Mouse (Mus musculus) hindbrain, embryonic 16.5 days (tissue): Measurements from ENCODE around the gene Brca2. TPM values are rescaled to one million over a fixed set of nuclear protein-coding genes. Genes with fewer than 3 reads are reported as not detected.

Experiments
- ATAC-seq: fragments of 200-750 bp; cut with Nextera tagmentation; 2 replicates; pipeline ENCODE4 v1.8.0; 2017; ENCODE audit warnings: moderate TSS enrichment, moderate library complexity
- H3K27ac ChIP-seq: fragments of 300-500 bp; sonication (generic); 2 replicates; pipeline ENCODE4 v1.5.1; 2014; ENCODE audit warnings: low read depth, mild to moderate bottlenecking, control low read depth, low read length, moderate library complexity
- H3K27me3 ChIP-seq: fragments of 300-500 bp; sonication (generic); replicated peaks from 2 replicates; pipeline ENCODE4 v1.6.1; 2014; ENCODE audit warnings: low read length; ENCODE audit not compliant: control insufficient read depth, insufficient read depth
- H3K36me3 ChIP-seq: fragments of 300-500 bp; sonication (generic); 2 replicates; pipeline ENCODE4 v1.6.1; 2014; ENCODE audit warnings: mild to moderate bottlenecking, low read length, moderate library complexity, mixed read lengths; ENCODE audit not compliant: control insufficient read depth, insufficient read depth
- H3K4me1 ChIP-seq: fragments of 300-500 bp; sonication (generic); 2 replicates; pipeline ENCODE4 v1.6.1; 2014; ENCODE audit warnings: low read depth, low read length; ENCODE audit not compliant: control insufficient read depth, insufficient read depth
- H3K4me2 ChIP-seq: fragments of 300-500 bp; sonication (generic); 2 replicates; pipeline ENCODE4 v1.6.1; 2014; ENCODE audit warnings: mild to moderate bottlenecking, low read length, control low read depth, moderate library complexity
- H3K4me3 ChIP-seq: fragments of 300-500 bp; sonication (generic); 2 replicates; pipeline ENCODE4 v1.5.1; 2014; ENCODE audit warnings: mild to moderate bottlenecking, low read length, control low read depth, moderate library complexity
- H3K9ac ChIP-seq: fragments of 300-500 bp; sonication (generic); 2 replicates; pipeline ENCODE4 v1.6.1; 2014; ENCODE audit warnings: low read depth, mild to moderate bottlenecking, control low read depth, low read length, moderate library complexity
- H3K9me3 ChIP-seq: fragments of 300-500 bp; sonication (generic); 2 replicates; pipeline ENCODE4 v1.6.1; 2014; ENCODE audit warnings: mild to moderate bottlenecking, low read length, moderate library complexity; ENCODE audit not compliant: control insufficient read depth
- WGBS: fragments of 180-500 bp; shearing (Covaris S2); extraction: QIAGEN DNeasy Blood & Tissue Kit; methylation state at CpG from one replicate; pipeline ENCODE4 v1.1.7; 2014; 5-methylcytosine and 5-hydroxymethylcytosine counted together
- polyA plus RNA-seq: library from polyadenylated mRNA; unstranded; fragments of >200 nt; fragmentation: Nextera tagmentation; extraction: Ambion mirVana; gene quantifications from 2 replicates; pipeline ENCODE4 v1.2.1, GENCODE M21; 2015

Gene Brca2
- polyA plus RNA-seq, 1 experiment from 2014 or later, result 11.4 TPM

GRCm38 (mm10) chr5:150574403-150574802 lies 52.0 kb downstream of the Brca2 start:
- WGBS, result 94% methylated on average over 3 of the region's 3 CpGs
- Histone ChIP-seq H3K27ac (no peak overlapping the region), H3K27me3 (no peaks in the 10 kb centered on the region), H3K9ac (no peak overlapping the region), H3K9me3 (no peaks in the 10 kb centered on the region), H3K4me3 (no peak overlapping the region), H3K4me1 (no peaks in the 10 kb centered on the region), H3K4me2 (no peak overlapping the region), H3K36me3 (peaks cover 11% of the 10 kb centered on the region)
- no peak for ATAC-seq

GRCm38 (mm10) chr5:150574885-150575284 lies 52.5 kb downstream of the Brca2 start:
- H3K27ac ChIP-seq, result no peak overlapping the region
- no peaks in the 10 kb centered on the region for H3K9me3 ChIP-seq
- H3K4me1 ChIP-seq, result no peaks in the 10 kb centered on the region
- H3K9ac ChIP-seq, result no peak overlapping the region
- no peak overlapping the region for H3K4me3 ChIP-seq
- WGBS, result 74% methylated on average over 5 of the region's 5 CpGs
- H3K27me3 ChIP-seq, result no peaks in the 10 kb centered on the region
- H3K4me2 ChIP-seq, result no peak overlapping the region
- peaks cover 10% of the 10 kb centered on the region for H3K36me3 ChIP-seq
- ATAC-seq, result no peak

GRCm38 (mm10) chr5:150576832-150577231 lies 54.4 kb downstream of the Brca2 start:
- H3K9ac ChIP-seq, result no peak overlapping the region
- H3K27ac ChIP-seq, result no peak overlapping the region
- ATAC-seq, result no peak
- no peak overlapping the region for H3K4me2 ChIP-seq
- 86% methylated on average over 11 of the region's 11 CpGs for WGBS
- H3K9me3 ChIP-seq, result no peaks in the 10 kb centered on the region
- H3K4me3 ChIP-seq, result no peak overlapping the region
- H3K27me3 ChIP-seq, result no peaks in the 10 kb centered on the region
- no peaks in the 10 kb centered on the region for H3K4me1 ChIP-seq
- H3K36me3 ChIP-seq, result peaks cover 10% of the 10 kb centered on the region

GRCm38 (mm10) chr5:150578613-150579171 lies 56.3 kb downstream of the Brca2 start:
- Histone ChIP-seq H3K4me2 (no peak overlapping the region), H3K27ac (no peak overlapping the region), H3K36me3 (peaks cover 3% of the 10 kb centered on the region), H3K9ac (no peak overlapping the region), H3K4me1 (no peaks in the 10 kb centered on the region), H3K4me3 (no peak overlapping the region), H3K27me3 (no peaks in the 10 kb centered on the region), H3K9me3 (no peaks in the 10 kb centered on the region)
- WGBS, result 84% methylated on average over 6 of the region's 6 CpGs
- ATAC-seq, result no peak

GRCm38 (mm10) chr5:150581180-150581579 lies 58.8 kb downstream of the Brca2 start:
- WGBS, result 73% methylated on average over 6 of the region's 6 CpGs
- Histone ChIP-seq H3K36me3 (no peaks in the 10 kb centered on the region; the same call in 1 of the 2 replicates), H3K4me1 (no peaks in the 10 kb centered on the region), H3K9ac (no peak overlapping the region), H3K27me3 (no peaks in the 10 kb centered on the region), H3K4me3 (no peak overlapping the region), H3K9me3 (no peaks in the 10 kb centered on the region), H3K4me2 (no peak overlapping the region), H3K27ac (no peak overlapping the region)
- ATAC-seq, result peak; percentile 42; the same call in 1 of the 2 replicates

- ATAC-seq, result no peak
- H3K36me3 ChIP-seq, result no peaks in the 10 kb centered on the region
- H3K27ac ChIP-seq, result no peak overlapping the region
- H3K4me3 ChIP-seq, result no peak overlapping the region
- no peaks in the 10 kb centered on the region for H3K27me3 ChIP-seq
- no peak overlapping the region for H3K9ac ChIP-seq
- no peaks in the 10 kb centered on the region for H3K4me1 ChIP-seq
- 78% methylated on average over 5 of the region's 5 CpGs for WGBS
- H3K9me3 ChIP-seq, result no peaks in the 10 kb centered on the region
- H3K4me2 ChIP-seq, result no peak overlapping the region
Observed at GRCm38 (mm10) chr5:150583181-150583580, 60.8 kb downstream of the Brca2 start.

- Histone ChIP-seq H3K9me3 (no peaks in the 10 kb centered on the region), H3K4me1 (no peaks in the 10 kb centered on the region), H3K36me3 (no peaks in the 10 kb centered on the region), H3K27me3 (no peaks in the 10 kb centered on the region), H3K4me3 (no peak overlapping the region), H3K4me2 (no peak overlapping the region), H3K27ac (no peak overlapping the region), H3K9ac (no peak overlapping the region)
- no peak for ATAC-seq
- WGBS, result 63% methylated on average over 5 of the region's 5 CpGs
Observed at GRCm38 (mm10) chr5:150583622-150584336, 61.3 kb downstream of the Brca2 start.

- no peaks in the 10 kb centered on the region for H3K9me3 ChIP-seq
- no peaks in the 10 kb centered on the region for H3K36me3 ChIP-seq
- H3K9ac ChIP-seq, result no peak overlapping the region
- ATAC-seq, result no peak
- no peak overlapping the region for H3K4me2 ChIP-seq
- no peak overlapping the region for H3K27ac ChIP-seq
- no peak overlapping the region for H3K4me3 ChIP-seq
- 49% methylated on average over 6 of the region's 6 CpGs for WGBS
- no peaks in the 10 kb centered on the region for H3K4me1 ChIP-seq
- H3K27me3 ChIP-seq, result no peaks in the 10 kb centered on the region
Observed at GRCm38 (mm10) chr5:150584337-150584729, 61.9 kb downstream of the Brca2 start.

- peaks cover 12% of the 10 kb centered on the region for H3K4me1 ChIP-seq
- H3K27me3 ChIP-seq, result no peaks in the 10 kb centered on the region
- no peaks in the 10 kb centered on the region for H3K36me3 ChIP-seq
- H3K27ac ChIP-seq, result no peak overlapping the region
- H3K4me3 ChIP-seq, result no peak overlapping the region
- H3K9me3 ChIP-seq, result no peaks in the 10 kb centered on the region
- no peak for ATAC-seq
- WGBS, result 80% methylated on average over 2 of the region's 2 CpGs
- no peak overlapping the region for H3K4me2 ChIP-seq
- H3K9ac ChIP-seq, result no peak overlapping the region
Observed at GRCm38 (mm10) chr5:150589945-150590344, 67.5 kb downstream of the Brca2 start.
